Mouse (Mus musculus) naive thymus-derived CD4-positive, alpha-beta T cell, adult 5 months (primary cell): ENCODE data around the gene Galnt18. TPM values are rescaled to one million over a fixed set of nuclear protein-coding genes. Genes with fewer than 3 reads are reported as not detected.

ENCODE experiments used
- polyA plus RNA-seq: library from polyadenylated mRNA; unstranded; fragments of 100-300 nt; shearing (Covaris generic); gene quantifications from one replicate; pipeline ENCODE4 v1.2.1, GENCODE M21; 2017

Galnt18 gene
- polyA plus RNA-seq = not detected

DNA sequence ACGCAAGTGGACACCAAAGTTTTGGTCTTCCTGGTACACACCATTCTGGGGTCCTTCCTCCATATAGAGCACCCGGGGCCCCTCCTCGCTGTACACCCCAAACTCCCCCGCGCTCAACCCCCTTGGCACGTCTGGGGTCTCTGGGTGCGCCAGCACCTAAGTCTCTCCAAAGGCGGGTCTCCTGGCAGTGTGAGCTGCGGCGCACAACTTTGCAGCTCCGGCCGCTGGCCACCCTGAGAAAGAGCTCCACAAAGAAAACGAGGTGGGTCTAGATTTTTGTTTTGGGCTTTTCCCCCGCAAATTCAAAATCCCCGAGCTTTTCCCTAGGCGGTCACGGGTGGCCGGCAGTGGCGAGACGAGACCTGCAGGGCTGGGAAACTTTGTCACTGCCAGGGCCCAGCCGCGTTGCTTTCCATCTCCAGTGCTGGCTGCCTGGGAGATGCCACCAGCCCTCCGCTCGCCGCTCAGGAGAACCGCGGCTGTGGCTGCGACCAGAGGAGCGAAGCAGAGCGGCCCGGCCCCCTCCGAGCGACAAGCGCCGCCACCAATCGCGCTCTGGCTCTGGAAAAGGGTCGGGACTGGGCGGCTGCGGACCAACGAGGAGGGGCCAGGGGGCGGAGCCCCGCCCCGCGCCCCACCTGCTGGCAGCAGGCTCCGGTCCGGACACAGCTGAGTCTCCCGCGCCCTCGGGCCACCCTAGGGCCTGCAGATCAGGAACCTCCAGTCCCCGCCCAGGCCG, at the start of gene Galnt18:
Galnt18 (minus strand) TSS at position 474 of the 739 bp plus-strand sequence.

Other genes with a start within 250 kb of the Galnt18 start
- 79.1 TPM for gene Usp47, start 243.5 kb upstream of the Galnt18 start, polyA plus RNA-seq